Mouse (Mus musculus) NIH3T3 (cell line): ENCODE results near the gene Fbxo47.

Experiments
- DNase-seq: peaks from one replicate; pipeline ENCODE4 v3.0.0-alpha.2; 2012; ENCODE audit warnings: low read depth

Gene Fbxo47

DNA sequence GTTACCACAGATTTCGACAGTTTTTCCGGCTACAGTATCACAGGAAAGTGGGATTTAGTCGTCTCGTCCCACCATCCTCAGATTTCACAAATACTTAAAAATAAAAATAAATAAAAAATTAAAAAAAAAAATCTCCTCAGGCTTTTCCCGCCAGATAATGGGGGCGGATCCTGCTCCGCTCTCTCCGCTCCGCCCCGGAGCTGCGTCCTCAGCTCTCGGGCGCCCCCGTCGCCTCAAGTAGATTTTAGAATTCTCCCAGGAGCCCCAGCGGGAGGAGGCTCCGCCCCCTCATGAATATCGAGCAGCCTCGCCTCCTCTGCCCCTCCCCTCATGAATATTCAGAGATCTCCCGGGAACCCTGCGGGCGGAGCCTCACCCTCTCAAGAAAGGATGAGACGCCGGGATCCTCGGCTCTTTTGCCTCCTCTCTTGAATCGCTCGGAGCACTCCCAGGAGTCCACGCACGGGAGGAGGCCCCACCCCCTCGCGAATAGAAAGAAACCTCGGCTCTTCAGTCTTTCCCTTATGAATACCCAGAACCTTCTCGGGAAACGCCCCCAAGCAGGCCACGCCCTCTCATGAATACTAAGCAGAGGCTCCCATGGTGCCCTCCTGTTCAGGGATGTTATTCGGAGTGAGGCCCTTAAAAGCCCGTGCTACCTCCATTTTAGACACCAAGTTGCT is at the start of gene Fbxo47:
Fbxo47 (minus strand) TSS at position 237 of the 683 bp plus-strand sequence.
- DNase-seq: peak; percentile 99

DNA sequence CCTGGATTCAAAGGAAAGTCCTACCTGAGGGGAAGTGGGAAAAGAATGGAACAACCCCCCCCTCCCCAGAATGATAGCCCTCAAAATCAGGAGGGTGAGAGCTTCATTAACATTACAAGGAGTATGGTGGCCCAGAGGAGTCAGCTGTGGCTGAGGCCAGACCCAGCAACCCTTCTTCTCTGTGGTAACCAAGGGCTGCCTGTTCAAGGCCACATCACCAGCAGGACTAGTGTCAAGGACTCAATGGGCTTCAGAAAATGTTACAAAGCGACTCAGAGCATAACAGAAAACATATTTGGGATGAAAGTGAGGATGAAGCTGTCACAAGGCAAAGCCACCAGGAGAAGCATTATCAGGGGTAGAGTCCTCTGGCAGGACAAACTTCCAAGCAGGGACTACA is 49.6 kb upstream of the Fbxo47 start:
- no peak for DNase-seq

GRCm38 (mm10) chr11:97928905-97929304 is 45.0 kb upstream of the Fbxo47 start:
- no peak for DNase-seq

GRCm38 (mm10) chr11:97924217-97924616 is 40.3 kb upstream of the Fbxo47 start:
- DNase-seq: no peak

- DNase-seq: no peak
These were observed 39.7 kb upstream of the Fbxo47 start for GRCm38 (mm10) chr11:97923639-97924038.

GRCm38 (mm10) chr11:97915974-97916503 is 32.1 kb upstream of the Fbxo47 start:
- DNase-seq: no peak

DNA sequence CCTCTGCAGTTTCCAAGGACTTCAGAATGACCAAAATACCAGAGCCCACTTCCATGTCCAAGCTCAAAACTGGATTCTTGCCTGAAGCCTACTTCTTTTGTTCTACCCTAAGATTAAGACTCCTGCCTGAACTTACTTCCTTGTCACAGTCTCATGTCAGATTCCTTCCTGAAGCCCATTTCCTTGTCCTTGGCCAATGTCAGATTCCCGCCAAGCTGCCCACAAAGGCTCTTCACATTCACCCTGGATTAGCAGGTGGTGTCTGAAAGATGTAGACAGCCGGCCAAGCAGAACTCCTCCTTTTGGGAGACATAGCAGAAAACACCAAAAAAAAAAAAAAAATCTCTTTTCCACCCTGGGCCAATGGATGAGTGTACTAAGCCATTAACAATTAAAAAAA is 31.5 kb upstream of the Fbxo47 start:
- no peak for DNase-seq

DNA sequence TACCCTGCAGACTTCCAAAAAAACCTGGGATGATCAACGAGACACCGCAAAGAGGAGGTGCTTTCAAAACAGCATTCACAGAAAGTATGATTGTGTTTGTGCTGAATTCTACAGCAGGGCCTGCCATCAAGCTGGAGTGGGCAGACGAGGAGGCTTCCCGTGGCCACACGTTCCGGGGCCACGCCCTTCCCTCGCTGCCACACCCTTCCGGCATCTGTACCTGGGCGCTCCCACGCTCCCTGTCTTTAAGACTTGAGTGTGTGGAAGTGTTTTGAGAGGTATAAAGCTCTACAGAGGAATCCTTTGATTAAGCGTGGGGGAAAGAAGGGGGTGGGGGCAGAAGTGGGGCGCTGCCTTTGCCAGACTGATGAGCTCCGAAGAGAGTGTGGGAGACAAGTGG is 29.2 kb upstream of the Fbxo47 start:
- no peak for DNase-seq

GRCm38 (mm10) chr11:97908634-97909348 is 24.8 kb upstream of the Fbxo47 start:
- DNase-seq: no peak

DNA sequence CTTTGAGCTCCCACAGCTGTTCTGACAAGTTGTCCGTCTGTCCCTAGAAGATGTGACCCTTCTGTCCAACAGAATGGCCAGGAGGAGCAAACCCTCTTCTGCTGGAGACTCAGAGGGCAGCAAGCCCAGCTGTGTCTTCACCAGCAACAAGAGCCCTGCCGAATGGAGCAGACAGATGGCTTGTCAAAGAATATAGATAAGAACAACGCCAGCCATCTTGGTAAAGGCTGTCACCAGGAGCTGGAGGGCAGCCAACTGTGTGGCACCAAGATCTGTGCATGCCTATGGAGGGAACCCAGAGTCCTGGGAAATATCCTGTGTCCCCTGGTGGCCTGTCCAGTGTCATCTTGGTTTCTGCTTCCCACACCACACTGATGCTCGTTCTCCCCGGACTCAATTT is 24.0 kb upstream of the Fbxo47 start:
- DNase-seq: no peak

DNA sequence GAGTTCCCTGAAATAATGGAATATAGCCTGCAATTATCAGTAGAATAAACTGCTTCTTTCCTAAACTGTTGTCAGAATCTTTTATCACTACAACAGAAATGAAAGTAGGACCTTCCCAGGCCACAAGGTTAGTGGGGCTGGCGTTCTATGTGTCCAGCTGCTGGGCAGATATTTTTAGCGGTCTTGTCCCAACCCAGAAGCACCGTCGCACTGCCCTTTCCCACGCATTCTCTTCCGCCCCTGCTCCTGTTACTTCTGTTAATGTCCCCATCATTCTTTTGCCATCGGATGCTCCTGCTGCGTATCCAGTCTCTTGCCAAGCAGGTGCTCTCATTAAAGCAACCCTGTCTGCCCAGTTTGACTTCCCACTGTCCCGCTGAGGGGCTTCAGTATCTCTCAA is 23.0 kb upstream of the Fbxo47 start:
- DNase-seq: no peak

DNA sequence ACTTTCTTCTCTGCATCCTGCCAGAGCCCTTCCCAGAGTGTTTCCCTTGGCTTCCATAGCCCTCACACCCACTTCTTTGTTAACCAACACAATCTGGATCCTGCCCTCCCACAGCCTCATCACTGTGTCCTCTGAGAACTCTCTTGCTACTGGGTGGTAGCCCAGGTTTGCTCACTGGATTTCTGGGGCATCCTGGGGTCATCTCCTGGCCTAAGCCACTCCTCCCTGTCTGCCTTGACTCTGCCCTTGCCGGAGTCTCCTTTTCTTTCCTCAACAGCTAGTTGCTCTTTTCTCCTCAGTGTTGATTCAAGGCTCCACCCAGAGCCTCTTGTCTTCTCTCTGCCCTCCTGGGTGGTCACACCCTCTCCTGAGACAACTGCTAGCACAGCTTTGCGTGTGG is 22.0 kb upstream of the Fbxo47 start:
- DNase-seq: no peak

- DNase-seq: no peak
These were observed 21.6 kb upstream of the Fbxo47 start for GRCm38 (mm10) chr11:97905540-97905939.

DNA sequence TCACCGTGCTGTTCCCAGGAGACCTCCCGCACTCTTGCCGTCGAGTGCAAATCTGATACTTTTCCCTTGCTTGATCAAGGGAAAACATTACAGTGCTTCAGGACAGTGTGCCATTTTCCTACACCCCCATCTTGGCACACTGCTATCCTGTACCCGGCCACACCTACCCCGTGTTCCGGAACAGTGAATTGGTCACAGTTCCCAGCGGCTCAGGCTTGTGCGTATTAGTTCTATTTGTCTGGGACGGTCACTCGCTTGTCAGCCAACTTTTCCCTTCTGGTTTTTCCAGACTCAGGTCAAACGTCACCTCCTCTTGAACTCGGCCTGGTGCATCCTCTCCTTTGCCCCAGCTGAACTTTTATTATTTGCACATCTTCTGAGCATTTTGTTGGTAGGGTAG is 20.8 kb upstream of the Fbxo47 start:
- DNase-seq: no peak

DNA sequence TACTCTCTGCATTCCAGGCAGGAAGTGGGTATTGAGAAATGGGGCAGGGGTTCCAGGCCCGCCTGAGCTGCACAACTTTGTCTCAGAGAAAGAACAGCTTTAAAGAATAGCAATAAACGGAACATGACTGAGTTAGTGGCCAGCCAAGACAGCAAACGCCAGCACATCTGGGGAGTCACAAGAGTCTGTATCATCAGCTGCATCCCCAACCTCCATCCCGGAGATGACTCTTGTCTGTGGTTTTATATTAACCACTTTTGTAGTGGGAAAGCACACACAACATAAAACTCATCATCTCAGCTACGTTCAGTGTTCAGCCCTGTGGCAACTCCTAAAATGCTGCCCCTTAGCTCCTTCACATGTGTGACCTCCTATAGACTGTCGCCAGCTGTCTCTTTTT is 17.9 kb upstream of the Fbxo47 start:
- peak; percentile 43 for DNase-seq

GRCm38 (mm10) chr11:97899822-97900221 is 15.9 kb upstream of the Fbxo47 start:
- DNase-seq: peak; percentile 96

DNA sequence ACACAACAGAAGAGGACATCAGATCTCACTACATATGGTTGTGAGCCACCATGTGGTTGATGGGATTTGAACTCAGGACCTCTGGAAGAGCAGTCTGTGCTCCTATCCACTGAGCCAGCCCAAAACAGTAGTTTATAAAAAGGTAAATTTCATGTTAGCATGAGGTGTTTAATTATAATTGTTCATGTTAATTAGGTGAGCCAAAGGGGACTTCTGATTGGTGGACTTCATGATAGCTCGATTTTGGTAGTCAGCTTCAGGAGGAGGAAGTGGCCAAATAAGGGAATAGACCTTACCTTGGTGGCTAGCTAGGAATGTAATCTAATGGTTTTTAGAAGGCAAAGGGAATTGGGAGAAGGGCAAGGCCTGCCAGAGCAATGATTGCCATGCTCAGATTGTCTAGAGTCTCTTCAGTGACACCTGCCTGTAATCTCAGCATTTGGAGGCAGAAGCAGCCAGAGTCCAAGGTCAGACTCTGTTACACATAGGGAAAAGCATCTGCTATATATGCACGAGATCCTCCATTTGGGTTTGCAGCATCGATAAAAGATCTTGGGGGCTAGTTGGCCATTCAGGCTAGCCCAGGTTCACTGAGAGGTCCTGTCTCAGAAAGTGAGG is 13.7 kb upstream of the Fbxo47 start:
- no peak for DNase-seq

DNA sequence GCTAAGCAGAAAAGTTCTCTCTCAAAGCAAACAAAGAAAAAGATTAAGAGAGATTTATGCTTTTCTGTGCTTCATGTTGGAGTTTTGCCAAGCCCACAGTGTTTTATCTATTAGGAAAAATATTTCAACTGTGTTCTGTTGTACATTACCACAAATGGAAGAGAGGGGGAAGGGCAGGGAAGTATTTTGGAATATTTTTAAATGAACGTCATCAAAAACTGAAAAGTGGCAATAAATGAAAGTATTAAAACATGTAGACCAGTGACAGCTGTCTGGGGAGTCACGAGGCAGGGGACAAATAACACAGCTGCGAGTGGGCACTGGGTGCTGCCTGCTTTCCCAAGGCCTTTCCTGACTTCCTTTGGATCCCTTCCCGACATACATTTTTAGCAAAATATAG is 12.7 kb upstream of the Fbxo47 start:
- DNase-seq: peak; percentile 40

GRCm38 (mm10) chr11:97891821-97892220 is 7.9 kb upstream of the Fbxo47 start:
- no peak for DNase-seq

GRCm38 (mm10) chr11:97885296-97885915 is 1.5 kb upstream of the Fbxo47 start:
- DNase-seq: no peak

DNA sequence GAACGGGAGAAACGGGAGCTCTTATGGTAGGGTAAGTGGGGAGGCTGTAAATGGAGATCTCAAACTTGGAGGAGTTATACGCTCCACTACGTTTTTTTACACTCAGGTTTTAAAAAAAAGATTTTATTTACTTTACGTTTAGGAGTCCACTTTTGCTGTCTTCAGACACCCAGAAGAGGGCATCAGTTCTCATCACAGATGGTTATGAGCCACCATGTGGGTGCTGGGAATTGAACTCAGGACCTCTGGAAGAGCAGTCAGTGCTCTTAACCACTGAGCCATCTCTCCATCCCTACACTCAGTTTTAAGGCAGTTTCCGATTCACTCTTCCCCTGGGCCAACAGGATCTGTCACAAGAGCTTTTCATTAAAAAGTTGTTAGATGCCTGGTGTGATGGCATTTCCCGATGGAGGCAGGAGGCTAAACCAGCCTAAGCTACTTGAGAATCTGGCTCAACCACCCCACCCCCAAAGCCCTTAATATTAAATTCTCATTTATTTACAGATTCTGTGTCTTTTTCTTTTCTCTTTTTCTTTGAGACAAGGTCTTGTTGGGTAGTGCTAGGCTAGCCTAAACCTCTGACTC is 739 bp upstream of the Fbxo47 start:
- DNase-seq: no peak

- DNase-seq: peak; percentile 64
These were observed 424 bp downstream of the Fbxo47 start for GRCm38 (mm10) chr11:97883542-97883917.
